Mouse (Mus musculus) heart, embryonic 14.5 days (tissue): Measurements from ENCODE around the gene Tmem179. TPM values are rescaled to one million over a fixed set of nuclear protein-coding genes. Genes with fewer than 3 reads are reported as not detected.
A peak's percentile ranks its signal among the peaks of the same experiment; 100 is the strongest.

Experiments used
- ATAC-seq: fragments of 200-750 bp; cut with Nextera tagmentation; 2 replicates; pipeline ENCODE4 v1.8.0; 2017; ENCODE audit warnings: low read depth, moderate TSS enrichment; ENCODE audit not compliant: insufficient number of reproducible peaks, insufficient read depth, low FRiP score
- H3K27ac ChIP-seq, 2 experiments: fragments of 200-500 bp in 1 of 2; fragments of 300-500 bp in 1 of 2; sonication (generic) in 1 of 2; replicated peaks in 1 of 2; 2 replicates each; pipeline ENCODE4 v1.5.1; 2012 to 2014; ENCODE audit warnings: low read depth in 2 of 2, low read length in 2 of 2, control low read depth in 1 of 2, mild to moderate bottlenecking in 1 of 2, mixed read lengths in 1 of 2; ENCODE audit not compliant: control insufficient read depth in 1 of 2, insufficient read depth in 1 of 2
- H3K27me3 ChIP-seq: fragments of 300-500 bp; sonication (generic); 2 replicates; pipeline ENCODE4 v1.6.1; 2014; ENCODE audit warnings: mild to moderate bottlenecking, low read length, control low read depth; ENCODE audit not compliant: control insufficient read depth, insufficient read depth
- H3K36me3 ChIP-seq: fragments of 300-500 bp; sonication (generic); 2 replicates; pipeline ENCODE4 v1.6.1; 2014; ENCODE audit warnings: mild to moderate bottlenecking, control low read depth, low read length, mixed read lengths; ENCODE audit not compliant: control insufficient read depth, insufficient read depth
- H3K4me1 ChIP-seq, 2 experiments: fragments of 200-500 bp in 1 of 2; fragments of 300-500 bp in 1 of 2; sonication (generic) in 1 of 2; 2 replicates each; pipeline ENCODE4 v1.6.1; 2012 to 2014; ENCODE audit warnings: low read length in 2 of 2, control low read depth in 1 of 2, mixed read lengths in 1 of 2; ENCODE audit not compliant: control insufficient read depth in 2 of 2, insufficient read depth in 2 of 2
- H3K4me2 ChIP-seq: fragments of 300-500 bp; sonication (generic); 2 replicates; pipeline ENCODE4 v1.6.1; 2014; ENCODE audit warnings: mild to moderate bottlenecking, low read length
- H3K4me3 ChIP-seq, 2 experiments: fragments of 200-500 bp in 1 of 2; fragments of 300-500 bp in 1 of 2; sonication (generic) in 1 of 2; 2 replicates each; pipeline ENCODE4 v1.5.1; 2012 to 2014; ENCODE audit warnings: low read length in 2 of 2, mild to moderate bottlenecking in 2 of 2, control low read depth in 1 of 2, low read depth in 1 of 2, moderate library complexity in 1 of 2; ENCODE audit not compliant: control insufficient read depth in 1 of 2, insufficient read depth in 1 of 2
- H3K9ac ChIP-seq: fragments of 300-500 bp; sonication (generic); 2 replicates; pipeline ENCODE4 v1.6.1; 2014; ENCODE audit warnings: mild to moderate bottlenecking, low read length
- H3K9me3 ChIP-seq: fragments of 300-500 bp; sonication (generic); 2 replicates; pipeline ENCODE4 v1.6.1; 2016; ENCODE audit warnings: low read length, control low read depth; ENCODE audit not compliant: control insufficient read depth
- WGBS: fragments of 180-500 bp; shearing (Covaris S2); extraction: QIAGEN DNeasy Blood & Tissue Kit; methylation state at CpG from one replicate; pipeline ENCODE4 v1.1.7; 2014; 5-methylcytosine and 5-hydroxymethylcytosine counted together
- polyA plus RNA-seq: library from polyadenylated mRNA; unstranded; fragments of >200 nt; fragmentation: Nextera tagmentation; extraction: Ambion mirVana; gene quantifications from 2 replicates; pipeline ENCODE4 v1.2.1, GENCODE M21; 2014

Gene Tmem179
- polyA plus RNA-seq, 1 experiment from 2014 or later: 0.54 TPM

DNA sequence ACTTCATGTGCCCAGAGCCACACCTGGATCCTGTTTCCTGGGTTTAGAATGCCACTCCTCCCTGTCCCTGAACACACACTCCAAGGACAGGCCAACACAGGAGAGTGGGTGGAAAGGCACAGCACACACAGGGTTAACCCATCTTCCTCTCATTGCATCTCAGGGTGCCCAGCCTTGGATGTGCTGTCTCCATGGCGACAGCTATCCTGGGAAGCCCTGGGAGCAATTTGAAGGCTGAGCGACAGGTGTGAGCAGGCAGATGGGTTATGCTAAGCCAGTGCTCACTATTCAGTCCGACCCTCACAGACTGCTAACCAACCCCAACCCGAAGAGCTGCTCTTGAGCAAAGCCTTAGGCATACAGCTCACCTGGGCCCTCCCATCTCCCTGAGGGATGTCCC is 9.3 kb downstream of the Tmem179 start:
- Histone ChIP-seq H3K4me2 (no peak overlapping the region), H3K36me3 (no peaks in the 10 kb centered on the region), H3K27me3 (peaks cover 51% of the 10 kb centered on the region), H3K4me1 (peaks cover 11 to 20% of the 10 kb centered on the region in 2 experiments), H3K27ac (no peak overlapping the region), H3K4me3 (no peak overlapping the region), H3K9ac (no peak overlapping the region), H3K9me3 (no peaks in the 10 kb centered on the region)
- 48% methylated on average over 4 of the region's 4 CpGs for WGBS
- ATAC-seq: no peak

GRCm38 (mm10) chr12:112506267-112506666 is 10.3 kb downstream of the Tmem179 start:
- H3K4me2 ChIP-seq: no peak overlapping the region
- WGBS: 72% methylated on average over 6 of the region's 6 CpGs
- peaks cover 41% of the 10 kb centered on the region for H3K27me3 ChIP-seq
- no peak overlapping the region for H3K4me3 ChIP-seq
- peaks cover 19 to 30% of the 10 kb centered on the region in 2 experiments for H3K4me1 ChIP-seq
- no peaks in the 10 kb centered on the region for H3K36me3 ChIP-seq
- H3K9me3 ChIP-seq: no peaks in the 10 kb centered on the region
- no peak overlapping the region for H3K27ac ChIP-seq
- ATAC-seq: no peak
- H3K9ac ChIP-seq: no peak overlapping the region

DNA sequence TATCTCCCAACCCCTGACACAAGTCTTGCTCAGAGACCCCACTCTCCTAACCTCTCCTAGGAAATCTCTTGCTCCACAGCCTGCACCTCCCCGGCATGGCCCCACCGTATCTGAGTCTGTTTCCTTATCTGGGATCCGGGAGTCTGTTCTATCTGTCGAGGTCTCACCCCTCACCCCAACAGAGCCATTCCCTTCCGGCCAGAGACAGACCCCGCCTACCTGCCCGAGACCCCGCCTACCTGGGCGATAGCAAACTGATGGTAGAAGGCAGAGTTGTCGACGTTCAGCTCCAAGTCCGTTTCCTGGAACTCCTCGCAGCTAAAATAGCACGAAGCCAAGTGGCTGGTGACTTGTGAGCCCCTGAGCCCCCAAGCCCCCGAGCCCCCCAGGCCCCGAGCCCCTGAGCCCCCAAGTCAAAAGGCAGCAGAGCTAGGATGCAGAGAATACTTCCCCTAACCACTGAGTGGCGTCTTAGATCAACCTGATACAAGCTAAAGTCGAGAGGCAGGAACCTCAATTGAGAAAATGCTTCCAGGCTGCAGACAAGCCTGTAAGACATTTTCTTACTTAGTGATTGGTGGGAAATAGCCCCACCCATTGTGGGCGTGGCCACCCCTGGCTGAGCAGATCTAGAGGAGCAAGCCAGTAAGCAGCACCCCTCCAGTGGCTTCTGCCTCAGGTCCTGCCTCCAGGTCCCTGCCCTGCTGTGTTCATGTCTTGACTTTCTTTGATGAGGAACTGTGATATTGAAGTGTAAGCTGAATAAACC is 13.4 kb downstream of the Tmem179 start:
- Histone ChIP-seq H3K9me3 (no peaks in the 10 kb centered on the region), H3K4me2 (peak overlapping the region; percentile 35)
- ATAC-seq: no peak

GRCm38 (mm10) chr12:112498683-112499082 is 17.9 kb downstream of the Tmem179 start:
- no peaks in the 10 kb centered on the region for H3K36me3 ChIP-seq
- H3K9me3 ChIP-seq: no peaks in the 10 kb centered on the region
- no peak for ATAC-seq
- 42% methylated on average over 11 of the region's 11 CpGs for WGBS
- H3K9ac ChIP-seq: no peak overlapping the region
- H3K4me3 ChIP-seq: no peak overlapping the region
- no peak overlapping the region for H3K27ac ChIP-seq
- H3K4me1 ChIP-seq: peaks cover 21 to 25% of the 10 kb centered on the region in 2 experiments
- no peak overlapping the region for H3K4me2 ChIP-seq
- H3K27me3 ChIP-seq: no peaks in the 10 kb centered on the region

More for the DNA sequence above, 13.4 kb downstream of the Tmem179 start:
- Histone ChIP-seq H3K4me3 (no peak overlapping the region), H3K9ac (no peak overlapping the region), H3K27me3 (peaks cover 14% of the 10 kb centered on the region; the same call in 1 of the 2 replicates), H3K4me1 (peaks cover 19 to 22% of the 10 kb centered on the region in 2 experiments), H3K36me3 (no peaks in the 10 kb centered on the region), H3K27ac (no peak overlapping the region)
- WGBS: 8% methylated on average over 19 of the region's 19 CpGs

DNA sequence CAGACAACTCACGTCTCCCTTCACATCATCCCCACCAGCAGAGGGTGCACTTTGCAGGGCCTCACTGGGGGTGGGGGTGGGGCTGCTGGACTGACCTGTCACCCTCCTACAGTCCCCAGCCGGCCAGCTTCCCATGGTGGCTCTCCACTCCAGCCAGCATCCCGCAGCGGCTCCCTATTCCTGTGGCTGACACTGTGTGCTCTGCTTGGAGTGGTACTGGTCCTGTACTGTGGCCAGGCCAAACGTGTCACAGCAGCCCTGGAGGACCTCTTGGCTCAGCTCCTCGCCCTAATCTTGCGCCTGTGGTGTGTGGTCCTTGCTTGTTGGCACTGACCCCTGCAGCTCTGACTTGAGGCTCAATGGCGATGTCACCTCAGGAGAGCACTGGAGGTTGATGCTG is 18.8 kb downstream of the Tmem179 start:
- no peaks in the 10 kb centered on the region for H3K36me3 ChIP-seq
- H3K4me1 ChIP-seq: peaks cover 18 to 20% of the 10 kb centered on the region in 2 experiments
- no peaks in the 10 kb centered on the region for H3K9me3 ChIP-seq
- H3K9ac ChIP-seq: no peak overlapping the region
- 70% methylated on average over 8 of the region's 8 CpGs for WGBS
- no peak overlapping the region for H3K27ac ChIP-seq
- no peak overlapping the region for H3K4me2 ChIP-seq
- no peaks in the 10 kb centered on the region for H3K27me3 ChIP-seq
- no peak overlapping the region for H3K4me3 ChIP-seq
- ATAC-seq: no peak

DNA sequence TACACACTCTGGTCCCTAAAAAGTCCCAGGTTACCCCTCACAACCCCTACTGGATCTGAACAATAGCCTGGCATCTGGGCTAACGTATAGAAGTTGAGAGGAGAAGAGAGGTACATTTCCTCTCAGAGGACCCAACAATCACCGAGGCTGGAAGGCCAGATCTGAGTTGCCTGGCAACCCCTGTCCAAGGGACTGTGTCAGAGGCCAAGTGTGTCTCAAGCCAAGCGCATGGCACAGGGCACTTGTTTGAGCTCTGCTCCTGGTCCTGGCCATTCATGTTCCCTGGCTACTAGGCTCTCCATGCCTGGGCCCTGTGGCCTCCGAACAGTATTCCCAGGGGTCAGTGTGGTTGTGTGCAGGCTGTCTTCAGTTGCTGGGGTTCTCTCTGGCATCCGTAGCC is 20.4 kb downstream of the Tmem179 start:
- Histone ChIP-seq H3K9ac (no peak overlapping the region), H3K36me3 (no peaks in the 10 kb centered on the region), H3K27me3 (no peaks in the 10 kb centered on the region), H3K27ac (no peak overlapping the region), H3K9me3 (no peaks in the 10 kb centered on the region), H3K4me3 (no peak overlapping the region), H3K4me2 (no peak overlapping the region), H3K4me1 (peaks cover 12 to 22% of the 10 kb centered on the region in 2 experiments)
- WGBS: 69% methylated on average over 5 of the region's 5 CpGs
- no peak for ATAC-seq

DNA sequence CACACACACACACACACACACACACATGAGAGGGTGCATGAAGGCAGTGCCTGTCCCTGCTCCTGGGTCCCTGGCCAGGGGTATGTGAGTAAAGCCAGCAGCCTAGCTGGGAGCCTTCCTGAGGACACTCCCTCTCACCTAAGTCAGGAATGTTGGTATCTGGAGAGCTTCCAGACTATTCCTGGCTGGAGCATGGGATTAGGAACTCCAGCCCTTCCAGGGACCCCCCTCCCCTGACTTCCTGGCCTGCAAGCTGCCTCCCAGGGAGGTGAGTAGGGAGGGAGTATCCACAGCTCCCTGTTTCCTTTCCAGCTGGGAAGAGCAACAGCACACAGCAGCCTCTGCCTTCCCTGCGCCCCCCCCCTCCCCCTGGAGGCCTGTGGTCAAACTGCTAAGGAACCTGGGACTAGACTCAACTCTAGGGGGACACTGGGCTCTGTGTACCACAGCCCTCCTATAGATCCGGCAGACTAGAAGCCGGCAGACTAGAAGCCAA is 26.1 kb downstream of the Tmem179 start:
- peak overlapping the region; percentile 31 to 34 for H3K4me3 ChIP-seq
- WGBS: 0% methylated on average over 2 of the region's 3 CpGs
- H3K36me3 ChIP-seq: no peaks in the 10 kb centered on the region
- H3K9me3 ChIP-seq: no peaks in the 10 kb centered on the region
- H3K4me2 ChIP-seq: peak overlapping the region; percentile 59
- peak; percentile 70 for ATAC-seq
- H3K27me3 ChIP-seq: no peaks in the 10 kb centered on the region
- peaks cover 47 to 58% of the 10 kb centered on the region in 2 experiments for H3K4me1 ChIP-seq
- peak overlapping the region; percentile 97 for H3K27ac ChIP-seq
- peak overlapping the region; percentile 74 for H3K9ac ChIP-seq
